Mouse (Mus musculus) intestine, embryonic 16.5 days (tissue): Measurements from ENCODE around the gene Tet3. TPM values are rescaled to one million over a fixed set of nuclear protein-coding genes. Genes with fewer than 3 reads are reported as not detected.
A peak's percentile ranks its signal among the peaks of the same experiment; 100 is the strongest.

Source experiments
- ATAC-seq: fragments of 200-750 bp; cut with Nextera tagmentation; 2 replicates; pipeline ENCODE4 v1.8.0; 2017; ENCODE audit warnings: moderate TSS enrichment, moderate library complexity
- H3K27ac ChIP-seq: fragments of 300-500 bp; sonication (generic); 2 replicates; pipeline ENCODE4 v1.5.1; 2014; ENCODE audit warnings: mild to moderate bottlenecking, low read length
- H3K27me3 ChIP-seq: fragments of 300-500 bp; sonication (generic); replicated peaks from 2 replicates; pipeline ENCODE4 v1.6.1; 2014; ENCODE audit warnings: low read length, control low read depth, mixed read lengths; ENCODE audit not compliant: control insufficient read depth, insufficient read depth
- H3K36me3 ChIP-seq: fragments of 300-500 bp; sonication (generic); 2 replicates; pipeline ENCODE4 v1.6.1; 2014; ENCODE audit warnings: low read length, control low read depth; ENCODE audit not compliant: control insufficient read depth, insufficient read depth
- H3K4me1 ChIP-seq: fragments of 300-500 bp; sonication (generic); 2 replicates; pipeline ENCODE4 v1.6.1; 2014; ENCODE audit warnings: low read length, control low read depth, mixed read lengths; ENCODE audit not compliant: control insufficient read depth, insufficient read depth
- H3K4me2 ChIP-seq: fragments of 300-500 bp; sonication (generic); 2 replicates; pipeline ENCODE4 v1.6.1; 2014; ENCODE audit warnings: low read depth, low read length, control low read depth
- H3K4me3 ChIP-seq: fragments of 300-500 bp; sonication (generic); 2 replicates; pipeline ENCODE4 v1.5.1; 2014; ENCODE audit warnings: mild to moderate bottlenecking, low read length
- H3K9ac ChIP-seq: fragments of 300-500 bp; sonication (generic); 2 replicates; pipeline ENCODE4 v1.6.1; 2014; ENCODE audit warnings: low read depth, low read length
- H3K9me3 ChIP-seq: fragments of 300-500 bp; sonication (generic); 2 replicates; pipeline ENCODE4 v1.6.1; 2016; ENCODE audit warnings: low read length, control low read depth; ENCODE audit not compliant: control insufficient read depth
- WGBS: fragments of 180-500 bp; shearing (Covaris S2); extraction: QIAGEN DNeasy Blood & Tissue Kit; methylation state at CpG from one replicate; pipeline ENCODE4 v1.1.7; 2014; 5-methylcytosine and 5-hydroxymethylcytosine counted together
- polyA plus RNA-seq: library from polyadenylated mRNA; unstranded; fragments of >200 nt; fragmentation: Nextera tagmentation; extraction: Ambion mirVana; gene quantifications from 2 replicates; pipeline ENCODE4 v1.2.1, GENCODE M21; 2015

The Tet3 gene
- 40.1 and 43.5 TPM in 2 replicates for polyA plus RNA-seq

DNA sequence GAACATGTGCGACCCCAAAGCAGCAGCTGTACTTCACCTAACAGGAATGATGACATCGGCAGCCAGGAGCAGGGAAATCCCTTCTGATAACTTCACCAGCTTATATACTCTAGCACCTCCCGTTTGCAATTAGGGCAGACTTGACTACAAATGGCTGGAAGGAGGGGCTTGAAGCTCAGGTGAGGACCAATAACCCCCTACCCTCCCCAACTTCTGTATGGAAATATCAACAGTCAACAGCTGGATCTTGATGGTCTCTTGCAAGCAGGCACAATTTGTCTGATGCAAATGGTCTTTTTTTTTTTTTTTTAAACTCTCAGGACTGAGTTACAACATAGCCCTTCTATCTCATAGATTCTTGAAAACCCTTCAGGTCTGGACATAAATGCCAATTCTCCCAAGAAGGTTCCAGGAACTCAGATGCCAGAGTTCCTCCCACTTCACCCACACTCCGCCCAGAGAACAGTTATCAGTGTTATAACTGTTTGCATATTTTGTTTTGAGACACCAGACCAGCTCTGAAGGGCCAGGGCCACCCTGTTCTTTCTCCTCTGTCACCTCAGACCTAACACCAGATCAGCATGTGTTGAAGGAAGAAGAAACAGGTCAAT is at the start of gene Tet3:
TSS of gene Tet3 (minus strand) at position 51 of the 611 bp plus-strand sequence.
- no peaks in the 10 kb centered on the region for H3K9me3 ChIP-seq
- whole genome bisulfite sequencing: 56% methylated on average over 4 of the region's 4 CpGs
- no peak within 1 kb of the TSS for H3K9ac ChIP-seq
- no peak within 1 kb of the TSS for H3K4me3 ChIP-seq
- H3K4me1 ChIP-seq: peaks cover 31% of the 10 kb centered on the region
- H3K27me3 ChIP-seq: no peaks in the 10 kb centered on the region
- no peaks in the 10 kb centered on the region for H3K36me3 ChIP-seq
- no peak within 1 kb of the TSS for H3K4me2 ChIP-seq
- no peak within 1 kb of the TSS for H3K27ac ChIP-seq
- ATAC-seq: no peak

DNA sequence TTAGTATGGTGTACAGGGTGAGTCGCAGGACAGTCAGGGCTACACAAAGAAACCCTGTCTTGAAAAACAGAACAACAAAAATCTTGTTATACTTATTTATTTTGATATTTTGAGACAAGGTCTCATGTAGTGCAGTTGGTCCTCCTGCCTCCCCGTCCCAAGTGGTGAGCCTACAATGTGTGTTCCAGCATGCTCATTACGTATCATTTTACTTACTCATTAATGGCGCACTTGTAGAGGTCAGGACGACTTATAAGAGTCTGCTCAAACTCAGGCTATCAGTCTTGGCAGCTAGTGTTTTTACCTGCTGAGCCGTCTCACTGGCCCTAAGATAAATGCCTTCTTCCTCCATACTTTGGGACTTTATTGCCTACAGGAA is 48.3 kb upstream of the Tet3 start:
- Histone ChIP-seq H3K4me2 (peak overlapping the region; percentile 56), H3K9ac (peak overlapping the region; percentile 93), H3K9me3 (no peaks in the 10 kb centered on the region), H3K4me3 (peak overlapping the region; percentile 86), H3K36me3 (no peaks in the 10 kb centered on the region), H3K27ac (peak overlapping the region; percentile 7), H3K27me3 (no peaks in the 10 kb centered on the region), H3K4me1 (peaks cover 6% of the 10 kb centered on the region; the same call in 1 of the 2 replicates)
- 18% methylated on average over 6 of the region's 6 CpGs for WGBS
- peak; percentile 13 for ATAC-seq

DNA sequence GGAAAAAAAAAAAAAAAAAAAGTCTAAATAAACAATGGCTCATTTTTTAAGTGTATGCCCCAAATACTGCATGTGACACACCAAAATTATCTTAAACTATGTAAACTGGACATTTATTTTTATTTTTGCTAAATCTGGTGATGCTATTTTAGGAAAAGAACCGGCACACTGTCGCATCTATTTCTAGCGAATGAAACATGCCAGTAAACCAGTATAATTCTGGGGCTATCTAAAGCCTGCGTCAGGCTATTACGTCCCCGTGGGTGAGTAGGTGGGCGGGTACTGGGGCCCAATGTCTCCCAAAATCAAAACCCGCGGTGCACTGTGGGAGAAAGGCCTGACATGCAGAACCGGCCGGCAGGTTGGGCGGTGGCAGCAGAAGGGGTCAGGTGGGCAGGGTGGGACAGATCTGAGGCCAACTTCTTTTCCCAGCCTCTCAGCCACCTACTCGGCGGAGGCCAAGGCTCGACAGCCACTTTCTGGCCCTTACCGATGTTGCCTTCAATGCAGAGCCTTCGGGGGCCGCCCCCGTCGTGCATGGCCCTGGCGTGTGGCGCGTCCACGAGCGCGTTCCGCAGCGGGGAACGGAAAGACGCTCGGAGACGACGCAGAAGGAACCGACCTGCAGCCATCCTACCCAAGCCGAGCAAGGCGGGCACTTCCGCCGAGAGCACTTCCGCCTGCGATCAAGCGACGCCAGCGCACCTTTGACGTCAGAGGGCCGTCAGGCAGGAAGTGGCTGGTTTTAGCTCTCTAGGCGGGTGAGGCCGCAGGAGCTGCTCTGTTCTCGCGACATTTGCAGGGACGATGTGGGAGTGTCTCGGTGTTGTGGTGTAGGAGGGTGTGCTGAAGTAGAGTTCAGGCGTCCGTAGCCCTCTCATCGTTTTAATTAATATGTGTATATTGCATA is 47.6 kb upstream of the Tet3 start, which contains the start of gene Dguok:
TSS of gene Dguok (minus strand) at position 712 of the 910 bp plus-strand sequence.
- peak within 1 kb of the TSS; percentile 93 for H3K9ac ChIP-seq

DNA sequence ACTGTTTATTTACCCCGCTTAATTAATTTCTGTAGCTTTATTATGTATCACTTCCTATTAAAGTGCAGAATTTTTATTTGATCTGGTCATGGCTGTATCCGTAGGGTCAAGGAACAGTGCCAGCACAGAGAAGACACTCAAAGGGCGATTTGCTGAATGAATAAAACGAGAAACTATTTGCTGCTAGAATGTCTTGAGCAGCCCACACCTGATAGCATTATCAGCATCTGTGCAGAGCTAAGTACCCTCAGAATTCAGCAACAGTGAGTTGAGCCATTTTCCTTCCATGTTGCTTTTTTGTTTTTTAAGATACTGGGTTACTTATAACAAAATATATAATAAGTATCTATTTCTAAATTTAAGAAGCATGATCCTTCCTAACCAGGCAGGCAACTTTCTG is 46.7 kb upstream of the Tet3 start:
- Histone ChIP-seq H3K4me3 (no peak overlapping the region), H3K9ac (no peak overlapping the region), H3K4me2 (peak overlapping the region; percentile 80; the same call in 1 of the 2 replicates), H3K36me3 (no peaks in the 10 kb centered on the region), H3K27me3 (no peaks in the 10 kb centered on the region), H3K27ac (no peak overlapping the region), H3K4me1 (peaks cover 6% of the 10 kb centered on the region; the same call in 1 of the 2 replicates), H3K9me3 (no peaks in the 10 kb centered on the region; the same call in 1 of the 2 replicates)
- no peak for ATAC-seq
- WGBS: 90% methylated on average over 4 of the region's 4 CpGs

More for the DNA sequence above, 47.6 kb upstream of the Tet3 start, which contains the start of gene Dguok:
- Histone ChIP-seq H3K9me3 (no peaks in the 10 kb centered on the region), H3K4me1 (peaks cover 6% of the 10 kb centered on the region; the same call in 1 of the 2 replicates), H3K27ac (peak within 1 kb of the TSS; percentile 98), H3K4me3 (peak within 1 kb of the TSS; percentile 86), H3K4me2 (peak within 1 kb of the TSS; percentile 80), H3K36me3 (no peaks in the 10 kb centered on the region), H3K27me3 (no peaks in the 10 kb centered on the region)
- WGBS: under 1% methylated on average over 54 of the region's 54 CpGs
- ATAC-seq: peak; percentile 98

DNA sequence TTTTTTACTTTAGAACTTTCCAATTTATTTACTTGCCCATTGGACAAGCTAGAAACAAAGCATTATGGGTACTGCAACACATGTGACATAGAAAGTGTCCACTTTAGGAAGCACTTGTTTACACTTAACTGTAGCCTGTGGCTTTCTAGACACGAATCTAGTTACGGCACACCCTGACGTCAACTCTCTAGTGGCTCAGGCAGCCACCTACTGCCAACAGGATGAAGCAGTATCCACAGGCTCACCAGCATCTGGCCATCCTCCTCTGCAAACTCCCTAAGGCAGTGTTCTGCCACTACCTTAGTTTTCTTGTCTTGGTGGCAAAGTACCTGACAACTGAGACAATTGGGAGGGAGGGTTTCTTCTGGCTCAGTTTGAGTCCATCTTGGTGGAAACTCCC is 44.5 kb upstream of the Tet3 start:
- ATAC-seq: no peak
- Histone ChIP-seq H3K4me3 (no peak overlapping the region), H3K27ac (no peak overlapping the region), H3K9ac (no peak overlapping the region), H3K4me1 (peaks cover 6% of the 10 kb centered on the region; the same call in 1 of the 2 replicates), H3K4me2 (no peak overlapping the region), H3K27me3 (no peaks in the 10 kb centered on the region), H3K9me3 (no peaks in the 10 kb centered on the region; the same call in 1 of the 2 replicates), H3K36me3 (no peaks in the 10 kb centered on the region)
- 75% methylated on average over 3 of the region's 3 CpGs for WGBS

DNA sequence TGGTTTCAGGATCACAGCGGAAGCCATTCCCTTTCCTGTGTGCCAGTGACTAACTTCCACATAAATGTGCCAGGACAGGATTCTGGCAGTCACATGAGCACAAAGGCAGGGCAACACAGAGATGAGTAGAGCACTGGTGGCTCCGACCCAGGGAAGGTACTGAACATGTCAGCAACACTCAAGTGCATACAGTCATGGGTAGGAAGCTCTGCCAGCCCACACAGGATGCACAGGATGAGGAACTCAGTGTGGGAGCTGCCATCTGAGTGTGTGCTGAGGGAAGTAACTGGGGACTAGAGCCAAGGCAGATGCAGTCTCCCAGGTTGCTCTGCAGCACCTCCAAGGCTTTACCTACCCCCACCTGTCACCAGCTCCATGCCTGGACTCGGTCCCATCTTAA is 43.8 kb upstream of the Tet3 start:
- H3K9me3 ChIP-seq: no peaks in the 10 kb centered on the region; the same call in 1 of the 2 replicates
- peaks cover 6% of the 10 kb centered on the region; the same call in 1 of the 2 replicates for H3K4me1 ChIP-seq
- no peak overlapping the region for H3K9ac ChIP-seq
- H3K27ac ChIP-seq: no peak overlapping the region
- no peaks in the 10 kb centered on the region for H3K36me3 ChIP-seq
- H3K4me3 ChIP-seq: no peak overlapping the region
- H3K27me3 ChIP-seq: no peaks in the 10 kb centered on the region
- 76% methylated on average over 3 of the region's 3 CpGs for WGBS
- no peak for ATAC-seq
- H3K4me2 ChIP-seq: no peak overlapping the region

DNA sequence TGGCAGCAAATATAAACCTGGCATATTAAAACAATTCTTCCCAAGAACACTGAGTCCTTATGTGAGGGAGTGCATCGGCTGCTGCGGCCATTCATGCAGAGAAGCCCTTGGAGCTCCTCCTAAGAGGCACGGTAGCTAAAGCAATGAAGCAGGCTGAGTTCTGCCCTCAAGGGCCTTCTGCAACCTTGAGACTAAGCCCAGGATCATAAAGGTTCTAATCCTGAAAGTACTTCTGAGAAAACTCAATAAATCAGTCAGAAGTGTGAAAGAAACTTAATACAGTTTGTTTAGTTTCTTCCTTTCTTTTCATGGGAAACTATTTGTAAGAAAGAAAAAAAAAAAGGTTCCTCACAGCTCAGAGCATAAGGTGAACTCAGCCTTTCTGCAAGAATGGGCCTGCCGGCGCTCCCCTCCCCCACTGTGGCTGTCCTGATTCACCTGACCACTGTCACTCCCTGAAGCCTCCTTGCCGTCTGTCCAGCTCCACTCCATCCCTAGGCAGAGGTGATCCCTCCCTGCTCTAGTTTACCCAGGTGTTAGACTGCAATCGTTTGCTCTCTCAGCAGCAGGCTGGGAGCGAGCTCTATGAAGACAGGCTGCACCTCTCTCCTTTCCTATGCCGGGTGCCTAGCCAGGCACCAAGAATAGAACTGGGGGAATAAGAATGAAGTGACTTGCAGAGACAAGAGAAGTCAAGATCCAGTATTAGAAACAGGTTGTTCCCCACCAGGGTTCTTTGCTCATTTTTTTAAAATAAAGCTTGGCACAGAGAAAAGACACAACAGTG is 42.8 kb upstream of the Tet3 start:
- Histone ChIP-seq H3K4me3 (no peak overlapping the region), H3K4me2 (no peak overlapping the region), H3K27ac (no peak overlapping the region), H3K27me3 (no peaks in the 10 kb centered on the region), H3K4me1 (peaks cover 6% of the 10 kb centered on the region; the same call in 1 of the 2 replicates), H3K36me3 (no peaks in the 10 kb centered on the region), H3K9ac (no peak overlapping the region), H3K9me3 (no peaks in the 10 kb centered on the region; the same call in 1 of the 2 replicates)
- no peak for ATAC-seq
- 53% methylated on average over 9 of the region's 9 CpGs for WGBS

DNA sequence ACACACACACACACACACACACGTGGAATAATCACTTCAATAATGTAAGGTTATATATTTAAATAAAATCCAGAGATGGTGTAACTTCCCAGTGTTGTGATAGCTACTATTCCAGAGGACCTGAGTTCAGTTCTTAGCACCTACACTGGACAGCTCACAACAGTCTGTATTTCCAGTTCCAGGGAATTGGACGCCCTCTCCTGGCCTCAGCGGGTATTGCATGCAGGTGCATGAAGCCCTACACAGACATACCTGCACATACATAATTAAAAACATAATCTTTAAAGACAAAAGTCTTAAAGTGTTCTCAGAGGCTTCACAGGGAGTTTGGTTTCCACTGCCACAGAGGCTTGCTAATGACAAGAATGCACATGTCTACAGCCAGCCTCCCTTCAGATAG is 41.6 kb upstream of the Tet3 start:
- H3K27me3 ChIP-seq: no peaks in the 10 kb centered on the region
- no peak overlapping the region for H3K27ac ChIP-seq
- no peak overlapping the region for H3K9ac ChIP-seq
- no peak overlapping the region for H3K4me2 ChIP-seq
- H3K4me3 ChIP-seq: no peak overlapping the region
- H3K36me3 ChIP-seq: no peaks in the 10 kb centered on the region
- no peak for ATAC-seq
- no peaks in the 10 kb centered on the region; the same call in 1 of the 2 replicates for H3K9me3 ChIP-seq
- H3K4me1 ChIP-seq: peaks cover 3% of the 10 kb centered on the region; the same call in 1 of the 2 replicates
- 66% methylated on average over 3 of the region's 3 CpGs for WGBS
